Mouse (Mus musculus) natural killer cell, adult 2 months (primary cell): ENCODE results near the gene Nfkbid.
A peak's percentile ranks its signal among the peaks of the same experiment; 100 is the strongest.

Experiments used
- DNase-seq, 2 experiments: peaks; one replicate each; pipeline ENCODE4 v3.0.0; 2022; ENCODE audit warnings: low spot score in 2 of 2

The Nfkbid gene

DNA sequence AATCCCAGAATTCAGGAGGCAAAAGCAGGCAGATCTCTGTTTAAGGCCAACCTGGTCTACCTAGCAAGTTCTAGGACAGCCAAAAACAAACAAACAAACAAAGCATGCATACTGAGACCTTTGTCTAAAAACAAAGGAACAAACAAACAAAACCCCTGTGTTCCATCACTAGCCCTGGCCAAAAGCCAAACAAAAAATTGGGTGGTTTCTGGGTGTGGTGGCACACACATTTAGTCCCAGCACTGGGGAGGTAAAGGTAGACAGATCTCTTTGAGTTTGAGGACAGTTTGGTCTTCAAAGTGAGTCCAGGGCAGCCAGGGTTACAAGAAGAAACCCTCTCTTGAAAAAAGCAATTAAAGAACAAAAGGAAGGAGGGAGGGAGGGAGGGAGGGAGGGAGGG is 7.8 kb downstream of the Nfkbid start:
- no peak for DNase-seq

DNA sequence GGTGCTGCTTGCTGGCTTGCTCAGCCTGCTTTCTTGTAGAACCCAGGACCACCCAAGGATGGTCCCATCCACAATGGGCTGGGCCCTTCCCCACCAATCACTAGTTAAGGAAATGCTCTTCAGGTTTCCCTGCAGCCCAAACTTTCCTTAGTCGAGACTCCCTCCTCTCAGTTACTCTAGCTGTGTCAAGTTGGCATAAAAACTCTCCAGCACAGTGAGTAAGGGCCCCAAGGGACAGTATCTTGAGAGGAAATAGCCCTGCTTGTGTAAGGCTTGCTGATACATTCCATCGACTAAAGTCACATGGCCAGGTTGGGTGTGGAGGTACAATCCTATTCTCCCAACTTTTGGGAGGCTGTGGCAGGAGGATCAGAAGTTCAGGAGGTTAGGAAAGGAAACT is 8.7 kb downstream of the Nfkbid start:
- DNase-seq = no peak

GRCm38 (mm10) chr7:30431793-30432192 is 10.3 kb downstream of the Nfkbid start:
- peak; percentile 63 to 81 for DNase-seq

DNA sequence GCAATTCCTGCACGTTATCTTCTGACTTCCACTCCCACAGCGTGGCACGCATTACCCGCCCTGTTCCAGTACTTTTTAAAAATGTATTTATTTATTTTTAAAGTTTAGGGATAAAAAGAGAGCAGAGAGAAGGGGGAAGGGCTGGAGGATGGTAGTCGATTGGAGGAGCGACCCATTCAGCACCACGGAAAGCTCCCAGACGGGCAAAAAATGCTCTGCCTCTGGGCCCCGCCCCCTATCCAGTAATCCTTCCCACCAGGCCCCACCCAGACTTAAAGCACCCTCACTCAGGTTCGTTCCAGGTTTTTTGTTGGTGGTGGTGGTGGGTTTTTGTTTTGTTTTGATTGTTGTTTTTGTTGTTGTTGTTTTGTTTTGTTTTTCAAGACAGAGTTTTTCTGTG is 12.7 kb downstream of the Nfkbid start:
- no peak for DNase-seq

- no peak for DNase-seq
Observed at GRCm38 (mm10) chr7:30434701-30435100, 13.2 kb downstream of the Nfkbid start.

DNA sequence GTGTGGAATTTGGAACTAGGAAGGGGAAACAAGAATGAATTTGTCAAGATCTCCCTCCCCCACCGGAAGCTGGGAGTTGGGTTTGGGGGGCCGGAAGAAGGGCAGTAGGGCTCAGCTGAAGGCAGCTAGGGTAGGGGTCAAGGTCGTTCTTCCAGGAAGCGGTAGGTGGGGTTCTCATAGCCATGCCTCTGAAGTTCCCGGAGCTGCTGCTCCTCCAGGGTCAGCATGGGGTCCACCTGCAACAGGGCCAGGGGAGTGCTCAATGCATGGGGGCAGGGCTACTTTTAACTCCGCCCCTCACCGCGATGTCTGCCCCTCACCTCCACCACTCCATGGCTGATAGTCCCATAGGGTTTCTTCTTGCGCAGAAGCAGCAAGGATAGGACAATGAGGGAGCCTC is 13.6 kb downstream of the Nfkbid start:
- no peak for DNase-seq

- DNase-seq = no peak
Observed at GRCm38 (mm10) chr7:30436879-30437278, 15.3 kb downstream of the Nfkbid start.

GRCm38 (mm10) chr7:30439734-30440133 is 18.2 kb downstream of the Nfkbid start:
- no peak for DNase-seq

DNA sequence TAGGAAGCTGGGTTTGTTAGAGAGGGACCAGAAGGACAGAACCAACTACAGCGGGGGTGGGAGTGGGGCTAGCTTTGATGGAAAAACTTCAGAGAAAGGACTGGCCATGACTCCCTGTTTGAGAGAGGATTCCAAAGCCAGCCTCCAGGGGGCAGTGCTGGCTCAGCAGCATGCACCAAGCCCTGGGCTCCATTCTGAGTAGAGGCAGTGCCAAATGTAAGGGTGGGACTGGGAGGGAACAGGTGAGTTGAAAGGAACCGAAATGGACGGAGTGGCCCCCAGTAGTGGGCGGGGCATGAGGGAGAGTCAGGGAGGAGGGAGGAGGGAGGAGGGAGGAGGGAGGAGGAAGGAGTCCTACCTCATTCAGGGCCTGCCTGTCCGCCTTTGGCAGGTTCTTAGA is 19.2 kb downstream of the Nfkbid start:
- DNase-seq = peak in 1 of 2 experiments; percentile 57

DNA sequence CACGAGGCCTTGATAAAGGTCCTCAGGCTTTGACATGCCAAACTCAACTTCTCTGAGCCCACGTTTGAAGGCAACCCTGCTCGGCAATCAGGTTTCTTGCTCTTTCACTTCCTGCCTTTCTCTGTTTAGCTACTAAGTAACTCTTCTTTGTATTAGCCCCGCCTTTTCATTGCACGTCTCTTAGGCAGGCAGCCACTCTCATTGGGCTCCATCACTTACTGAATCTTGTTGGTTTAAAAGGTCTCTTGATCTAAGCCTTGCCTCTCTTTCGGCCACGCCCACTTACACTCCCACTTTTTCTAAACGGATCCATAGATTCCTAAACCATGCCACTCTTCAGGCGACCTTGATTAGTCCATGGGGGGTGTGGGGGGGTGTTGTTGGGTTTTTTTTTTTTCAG is 22.2 kb downstream of the Nfkbid start:
- DNase-seq = no peak

GRCm38 (mm10) chr7:30444154-30444970 is 22.8 kb downstream of the Nfkbid start:
- no peak for DNase-seq

- DNase-seq = no peak
Observed at GRCm38 (mm10) chr7:30444971-30445751, 23.6 kb downstream of the Nfkbid start, which contains the start of gene Aplp1. Aplp1 (minus strand) TSS chr7:30445535.

GRCm38 (mm10) chr7:30450241-30450640 is 28.7 kb downstream of the Nfkbid start:
- DNase-seq = no peak

- DNase-seq = no peak
Observed at GRCm38 (mm10) chr7:30453327-30453726, 31.8 kb downstream of the Nfkbid start.

DNA sequence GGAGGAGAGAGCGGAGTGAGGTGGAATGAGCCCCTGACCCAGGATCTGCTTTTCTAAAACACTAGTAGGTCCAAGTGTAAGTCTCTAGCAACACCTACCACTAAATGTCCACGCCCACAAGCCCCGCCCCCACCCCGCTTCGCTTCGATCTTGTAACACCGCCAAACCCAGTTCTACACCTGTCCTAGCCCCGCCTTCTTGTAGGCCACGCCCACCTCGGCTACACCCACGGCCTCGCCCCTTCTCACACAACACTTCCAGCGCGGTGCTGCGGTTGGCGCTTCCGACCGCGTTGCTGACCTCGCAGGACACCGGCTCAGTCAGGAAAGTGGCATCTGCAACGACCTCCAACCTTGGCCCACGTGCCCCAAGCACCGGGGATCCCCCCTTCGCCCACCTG is 32.2 kb downstream of the Nfkbid start:
- peak; percentile 70 to 71 for DNase-seq

GRCm38 (mm10) chr7:30454259-30454658 is 32.7 kb downstream of the Nfkbid start:
- DNase-seq = no peak

- DNase-seq = no peak
Observed at GRCm38 (mm10) chr7:30456487-30456886, 35.0 kb downstream of the Nfkbid start.

DNA sequence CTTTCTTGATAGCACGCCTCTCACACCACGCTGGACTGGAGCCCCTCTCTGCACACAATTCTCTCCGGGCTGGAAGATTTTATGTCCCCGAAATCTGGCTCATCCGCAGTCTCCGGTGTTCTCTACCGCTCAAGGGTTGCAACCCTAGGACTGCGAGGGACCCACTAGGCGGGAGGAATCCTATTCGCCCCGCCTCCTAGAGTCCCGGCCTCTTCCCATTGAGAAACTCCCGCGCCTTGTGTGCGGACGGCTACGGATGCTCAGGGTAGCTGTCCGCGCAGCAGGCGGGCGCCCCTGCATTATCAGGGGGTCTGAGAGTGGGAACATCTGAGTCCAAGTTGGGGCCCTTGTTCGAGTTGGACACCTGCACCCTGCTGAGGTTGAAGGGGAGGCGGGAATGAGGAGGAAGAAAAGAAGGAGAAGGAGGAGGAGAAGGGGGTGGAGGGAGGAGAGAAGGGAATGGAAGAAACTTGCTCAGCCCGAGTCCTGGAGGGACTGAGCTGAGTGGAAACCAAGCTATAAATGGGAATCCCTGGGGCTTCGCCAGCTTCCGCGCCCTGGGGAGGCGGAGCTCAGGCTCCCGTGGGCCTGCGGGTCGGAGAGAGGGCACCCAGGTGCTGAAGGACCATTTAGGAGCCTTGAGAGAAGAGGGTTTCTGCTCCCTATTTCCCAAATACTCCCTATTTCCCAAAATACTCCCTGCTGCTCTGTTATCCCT is 35.5 kb downstream of the Nfkbid start:
- DNase-seq = no peak

GRCm38 (mm10) chr7:30457629-30458330 is 36.2 kb downstream of the Nfkbid start, which contains the start of the genes Kirrel2 and Nphs1:
Kirrel2 (minus strand) TSS chr7:30457690.
Nphs1 (plus strand) TSS chr7:30458315.
- DNase-seq = no peak

DNA sequence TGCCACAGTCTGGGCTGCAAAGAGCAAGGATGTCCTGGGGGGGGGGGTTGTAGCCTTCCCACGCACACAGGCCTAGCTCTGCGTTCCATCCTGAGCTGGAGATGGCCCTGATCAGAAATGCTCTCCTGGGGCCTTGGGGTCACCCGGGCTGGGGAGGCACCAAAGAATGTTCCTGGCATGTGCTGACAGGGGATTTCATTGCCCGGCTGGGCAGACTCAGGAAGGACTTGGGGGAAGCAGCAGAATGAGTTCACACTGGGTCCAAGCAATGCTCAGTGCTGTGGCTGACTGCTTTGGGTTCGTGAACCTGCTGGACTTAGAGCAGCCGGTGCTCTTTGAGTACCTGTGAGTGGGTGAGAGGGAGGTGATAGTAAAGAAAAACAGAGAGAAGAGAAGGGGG is 38.0 kb downstream of the Nfkbid start:
- DNase-seq = no peak

DNA sequence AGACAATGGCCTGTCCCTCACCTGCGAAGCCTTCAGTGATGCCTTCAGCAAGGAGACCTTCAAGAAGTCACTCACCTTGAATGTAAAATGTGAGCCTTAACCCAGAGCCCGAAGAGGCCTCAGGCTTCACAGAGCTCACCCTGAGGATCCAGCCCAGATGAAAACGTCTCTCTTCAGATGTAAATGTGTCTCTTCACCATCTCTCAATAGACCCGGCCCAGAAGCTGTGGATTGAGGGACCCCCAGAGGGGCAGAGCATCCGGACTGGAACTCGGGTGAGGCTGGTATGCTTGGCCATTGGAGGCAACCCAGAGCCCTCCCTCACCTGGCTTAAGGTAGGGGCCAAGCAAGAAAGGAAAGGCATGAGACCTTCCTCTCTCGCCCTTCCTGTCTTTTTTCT is 42.0 kb downstream of the Nfkbid start:
- no peak for DNase-seq

GRCm38 (mm10) chr7:30463996-30464395 is 42.5 kb downstream of the Nfkbid start:
- DNase-seq = no peak
